Mouse (Mus musculus) hindbrain, embryonic 11.5 days (tissue): ENCODE results near the gene Gm10128. TPM values are rescaled to one million over a fixed set of nuclear protein-coding genes. Genes with fewer than 3 reads are reported as not detected.
"Not testable (repeated sequence)": the region's sequence is repeated elsewhere in the genome, so short reads cannot be mapped to it uniquely, and the experiment has no call there.

Experiments
- ATAC-seq: fragments of 200-750 bp; cut with Nextera tagmentation; 2 replicates; pipeline ENCODE4 v1.8.0; 2017; ENCODE audit warnings: mild to moderate bottlenecking, moderate TSS enrichment, moderate library complexity; ENCODE audit not compliant: low FRiP score
- DNase-seq: peaks from one replicate; pipeline ENCODE4 v3.0.0-alpha.2; 2015; ENCODE audit warnings: low spot score
- H3K27ac ChIP-seq: fragments of 300-500 bp; sonication (generic); 2 replicates; pipeline ENCODE4 v1.5.1; 2014; ENCODE audit warnings: mild to moderate bottlenecking, low read depth, low read length
- H3K27me3 ChIP-seq: fragments of 300-500 bp; sonication (generic); 2 replicates; pipeline ENCODE4 v1.6.1; 2014; ENCODE audit warnings: mild to moderate bottlenecking, low read length, moderate library complexity, mixed read lengths; ENCODE audit not compliant: control insufficient read depth, insufficient read depth
- H3K36me3 ChIP-seq: fragments of 300-500 bp; sonication (generic); 2 replicates; pipeline ENCODE4 v1.6.1; 2014; ENCODE audit warnings: mild to moderate bottlenecking, low read length, moderate library complexity, mixed read lengths; ENCODE audit not compliant: control insufficient read depth, insufficient read depth
- H3K4me1 ChIP-seq: fragments of 300-500 bp; sonication (generic); replicated peaks from 2 replicates; pipeline ENCODE4 v1.6.1; 2014; ENCODE audit warnings: low read length, mixed read lengths; ENCODE audit not compliant: control insufficient read depth, insufficient read depth
- H3K4me2 ChIP-seq: fragments of 300-500 bp; sonication (generic); replicated peaks from 2 replicates; pipeline ENCODE4 v1.6.1; 2014; ENCODE audit warnings: mild to moderate bottlenecking, low read depth, low read length
- H3K4me3 ChIP-seq: fragments of 300-500 bp; sonication (generic); 2 replicates; pipeline ENCODE4 v1.5.1; 2014; ENCODE audit warnings: low read depth, low read length
- H3K9ac ChIP-seq: fragments of 300-500 bp; sonication (generic); 2 replicates; pipeline ENCODE4 v1.6.1; 2014; ENCODE audit warnings: low read depth, low read length
- H3K9me3 ChIP-seq: fragments of 300-500 bp; sonication (generic); 2 replicates; pipeline ENCODE4 v1.6.1; 2016; ENCODE audit warnings: low read length; ENCODE audit not compliant: control insufficient read depth
- WGBS: fragments of 180-500 bp; shearing (Covaris S2); extraction: QIAGEN DNeasy Blood & Tissue Kit; methylation state at CpG from one replicate; pipeline ENCODE4 v1.1.7; 2014; 5-methylcytosine and 5-hydroxymethylcytosine counted together
- polyA plus RNA-seq: library from polyadenylated mRNA; unstranded; fragments of >200 nt; fragmentation: Nextera tagmentation; extraction: Ambion mirVana; gene quantifications from 2 replicates; pipeline ENCODE4 v1.2.1, GENCODE M21; 2014

Gene Gm10128
- not detected in 2 replicates for polyA plus RNA-seq

GRCm38 (mm10) chr14:7643872-7644271 is at the start of gene Gm10128:
Gene Gm10128, minus strand, starts transcription at chr14:7643972.
- not testable (repeated sequence) for ATAC-seq, H3K4me1 ChIP-seq, H3K4me2 ChIP-seq, H3K36me3 ChIP-seq, H3K9me3 ChIP-seq, H3K27ac ChIP-seq, H3K27me3 ChIP-seq, DNase-seq, H3K4me3 ChIP-seq, H3K9ac ChIP-seq
- WGBS, result no CpG with 5 or more reads among the region's 2 CpGs

- not testable (repeated sequence) for ATAC-seq, H3K9ac ChIP-seq, H3K9me3 ChIP-seq, H3K27me3 ChIP-seq, H3K27ac ChIP-seq, DNase-seq, H3K4me1 ChIP-seq, H3K4me3 ChIP-seq, H3K4me2 ChIP-seq, H3K36me3 ChIP-seq
- 66% methylated on average over 5 of the region's 5 CpGs for WGBS
Observed at GRCm38 (mm10) chr14:7681170-7681569, 37.4 kb upstream of the Gm10128 start.

DNA sequence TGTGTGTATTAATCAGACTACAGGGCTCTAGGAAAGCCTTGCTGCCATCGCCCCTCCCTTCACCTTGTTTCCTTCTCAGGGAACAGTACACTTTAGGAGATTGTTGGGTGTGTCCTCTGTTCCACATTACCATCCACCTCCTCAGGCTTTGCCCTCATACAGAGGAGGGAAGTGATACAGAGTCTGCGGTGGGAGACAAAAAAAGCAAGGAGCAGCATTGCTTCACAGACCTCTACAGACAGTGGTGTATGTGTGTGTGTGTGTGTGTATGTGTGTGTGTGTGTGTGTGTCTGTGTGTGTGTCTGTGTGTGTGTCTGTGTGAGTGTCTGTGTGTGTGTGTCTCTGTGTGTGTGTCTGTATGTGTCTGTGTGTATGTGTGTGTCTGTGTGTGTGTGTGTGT is 18.7 kb upstream of the Gm10128 start:
- not testable (repeated sequence) for H3K9ac ChIP-seq, H3K36me3 ChIP-seq, DNase-seq, H3K9me3 ChIP-seq, H3K4me2 ChIP-seq, H3K27ac ChIP-seq, H3K27me3 ChIP-seq, ATAC-seq, H3K4me1 ChIP-seq, H3K4me3 ChIP-seq
- WGBS, result 76% methylated on average over 2 of the region's 2 CpGs

GRCm38 (mm10) chr14:7658101-7659074 is 14.6 kb upstream of the Gm10128 start:
- 1% methylated on average over 17 of the region's 76 CpGs for WGBS

GRCm38 (mm10) chr14:7657456-7657855 is 13.7 kb upstream of the Gm10128 start:
- not testable (repeated sequence) for H3K9ac ChIP-seq, H3K4me1 ChIP-seq, H3K9me3 ChIP-seq, ATAC-seq, H3K27ac ChIP-seq, DNase-seq, H3K27me3 ChIP-seq, H3K36me3 ChIP-seq, H3K4me3 ChIP-seq, H3K4me2 ChIP-seq
- WGBS, result 2% methylated on average over 5 of the region's 10 CpGs

More at GRCm38 (mm10) chr14:7658101-7659074, 14.6 kb upstream of the Gm10128 start:
- H3K27me3 ChIP-seq, H3K4me1 ChIP-seq, H3K27ac ChIP-seq, H3K9me3 ChIP-seq, H3K36me3 ChIP-seq, ATAC-seq, H3K9ac ChIP-seq: not testable (repeated sequence)
- H3K4me3 ChIP-seq, result peak overlapping the region; percentile 31
- H3K4me2 ChIP-seq, result peak overlapping the region; percentile 56
- DNase-seq, result peak; percentile 2

DNA sequence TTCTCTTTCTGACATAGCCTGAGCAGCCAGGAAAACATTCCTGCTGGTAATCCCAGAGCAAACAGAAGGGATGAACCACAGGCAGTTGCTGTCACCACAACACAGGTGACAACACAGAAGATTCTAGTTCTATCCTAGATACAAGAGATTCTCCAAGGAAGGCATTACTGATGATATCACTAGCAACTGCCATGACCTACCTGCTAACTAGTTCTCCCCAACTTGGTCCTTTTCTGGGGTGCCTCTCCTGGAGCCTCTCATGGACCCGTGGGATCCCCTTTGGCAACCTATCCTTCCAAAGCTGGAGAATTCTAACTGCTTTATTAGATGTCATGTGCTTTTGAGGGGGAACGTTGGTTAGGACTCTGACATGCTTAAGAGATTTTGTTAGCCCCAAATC is 48.3 kb downstream of the Gm10128 start, which contains the start of gene Gm10338:
Gm10338 (minus strand) TSS at position 101 of the 400 bp plus-strand sequence.
- no CpG with 5 or more reads among the region's 2 CpGs for WGBS
- H3K4me1 ChIP-seq, DNase-seq, H3K9me3 ChIP-seq, ATAC-seq, H3K27me3 ChIP-seq, H3K4me3 ChIP-seq, H3K4me2 ChIP-seq, H3K27ac ChIP-seq, H3K9ac ChIP-seq, H3K36me3 ChIP-seq: not testable (repeated sequence)

Other genes starting within 250 kb of the Gm10128 start
- not detected in 2 replicates for gene Gm3755, start 193.1 kb downstream of the Gm10128 start, polyA plus RNA-seq
- gene Gm3752, start 160.2 kb downstream of the Gm10128 start, polyA plus RNA-seq, result 3.3 TPM in 2 replicates
- gene Gm3558, start 75.4 kb downstream of the Gm10128 start, polyA plus RNA-seq, result 0.63 and 1.7 TPM in 2 replicates
- gene Gm10338, start 48.4 kb downstream of the Gm10128 start, polyA plus RNA-seq, result not detected in 2 replicates
- gene Gm26661, start 147.6 kb upstream of the Gm10128 start, polyA plus RNA-seq, result not detected in 2 replicates
- 12.9 and 16.5 TPM in 2 replicates for gene Flnb, start 174.0 kb upstream of the Gm10128 start, polyA plus RNA-seq